Mouse (Mus musculus) midbrain, embryonic 14.5 days (tissue): ENCODE data around the gene Gm48551. TPM values are rescaled to one million over a fixed set of nuclear protein-coding genes. Genes with fewer than 3 reads are reported as not detected.

Source experiments
- ATAC-seq: fragments of 200-750 bp; cut with Nextera tagmentation; 2 replicates; pipeline ENCODE4 v1.8.0; 2017; ENCODE audit warnings: moderate number of reproducible peaks, moderate library complexity; ENCODE audit not compliant: low FRiP score, low TSS enrichment
- DNase-seq: peaks from one replicate; pipeline ENCODE4 v3.0.0-alpha.2; 2015
- H3K27ac ChIP-seq: fragments of 300-500 bp; sonication (generic); replicated peaks from 2 replicates; pipeline ENCODE4 v1.5.1; 2014; ENCODE audit warnings: mild to moderate bottlenecking, low read depth, low read length, moderate library complexity
- H3K27me3 ChIP-seq: fragments of 300-500 bp; sonication (generic); 2 replicates; pipeline ENCODE4 v1.6.1; 2014; ENCODE audit warnings: low read length, control low read depth, mixed read lengths; ENCODE audit not compliant: control insufficient read depth, insufficient read depth
- H3K36me3 ChIP-seq: fragments of 300-500 bp; sonication (generic); 2 replicates; pipeline ENCODE4 v1.6.1; 2014; ENCODE audit warnings: low read length, control low read depth; ENCODE audit not compliant: control insufficient read depth, insufficient read depth
- H3K4me1 ChIP-seq: fragments of 300-500 bp; sonication (generic); 2 replicates; pipeline ENCODE4 v1.6.1; 2014; ENCODE audit warnings: mild to moderate bottlenecking, antibody characterized with exemption, low read length, control low read depth; ENCODE audit not compliant: control insufficient read depth, insufficient read depth
- H3K4me2 ChIP-seq: fragments of 300-500 bp; sonication (generic); 2 replicates; pipeline ENCODE4 v1.6.1; 2014; ENCODE audit warnings: mild to moderate bottlenecking, low read length, moderate library complexity
- H3K4me3 ChIP-seq: fragments of 300-500 bp; sonication (generic); replicated peaks from 2 replicates; pipeline ENCODE4 v1.5.1; 2014; ENCODE audit warnings: low read depth, low read length
- H3K9ac ChIP-seq: fragments of 300-500 bp; sonication (generic); replicated peaks from 2 replicates; pipeline ENCODE4 v1.6.1; 2014; ENCODE audit warnings: mild to moderate bottlenecking, low read length, moderate library complexity
- H3K9me3 ChIP-seq: fragments of 300-500 bp; sonication (generic); 2 replicates; pipeline ENCODE4 v1.6.1; 2016; ENCODE audit warnings: low read length, control low read depth, mixed read lengths; ENCODE audit not compliant: control insufficient read depth
- WGBS: fragments of 180-500 bp; shearing (Covaris S2); extraction: QIAGEN DNeasy Blood & Tissue Kit; methylation state at CpG from one replicate; pipeline ENCODE4 v1.1.7; 2014; 5-methylcytosine and 5-hydroxymethylcytosine counted together
- polyA plus RNA-seq: library from polyadenylated mRNA; unstranded; fragments of >200 nt; fragmentation: Nextera tagmentation; extraction: Ambion mirVana; gene quantifications from 2 replicates; pipeline ENCODE4 v1.2.1, GENCODE M21; 2014

Gm48551 gene
- polyA plus RNA-seq, 1 experiment from 2014 or later = 4.5 TPM

DNA sequence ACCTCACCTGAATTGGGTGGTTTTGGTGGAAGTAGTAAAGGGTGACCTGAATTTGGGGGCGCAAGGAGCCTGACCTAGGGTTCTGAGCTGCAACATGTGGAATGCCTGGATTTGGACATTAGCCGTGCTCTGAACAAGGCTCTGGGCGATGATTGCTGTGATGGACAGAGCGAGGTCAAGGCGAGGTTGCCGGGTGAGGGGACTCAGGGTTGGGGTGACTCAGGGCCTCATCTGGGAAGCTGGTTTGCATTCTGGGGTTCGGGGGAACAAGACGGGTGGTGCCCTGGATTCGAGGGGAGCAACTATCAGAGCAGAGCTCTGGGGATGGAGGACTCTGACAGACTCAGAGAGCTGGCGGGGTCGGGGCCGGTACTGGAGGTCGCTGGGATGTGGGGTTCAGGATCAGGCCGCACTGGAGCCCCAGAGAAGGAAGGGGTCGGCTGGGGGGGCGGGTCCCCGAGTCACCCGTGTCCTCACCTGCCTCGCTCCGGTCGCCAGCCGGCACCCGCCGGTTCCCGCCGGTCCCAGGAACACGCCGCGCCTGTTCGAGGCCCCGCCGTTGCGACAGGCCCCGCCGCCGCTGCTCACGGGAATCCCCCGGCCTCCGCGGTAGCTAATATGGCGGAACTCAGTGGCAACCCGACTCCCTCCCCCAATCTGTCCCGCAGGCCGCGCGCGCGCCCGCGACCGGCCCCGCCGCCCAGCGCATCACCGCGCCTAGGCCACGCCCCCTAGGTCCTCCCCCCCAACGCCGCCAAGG, 6.3 kb upstream of the Gm48551 start, which contains the start of gene Fzr1:
TSS of gene Fzr1 (minus strand) at position 724 of the 760 bp plus-strand sequence.
- WGBS = under 1% methylated on average over 58 of the region's 59 CpGs
- no peaks in the 10 kb centered on the region for H3K27me3 ChIP-seq
- peaks cover 20% of the 10 kb centered on the region for H3K4me1 ChIP-seq
- H3K9me3 ChIP-seq = no peaks in the 10 kb centered on the region
- peaks cover 21% of the 10 kb centered on the region for H3K36me3 ChIP-seq
- peak within 1 kb of the TSS; percentile 85 for H3K4me3 ChIP-seq
- DNase-seq (no peak), ATAC-seq (peak; percentile 49)
- peak within 1 kb of the TSS; percentile 92 for H3K9ac ChIP-seq
- peak within 1 kb of the TSS; percentile 85 for H3K27ac ChIP-seq
- H3K4me2 ChIP-seq = peak within 1 kb of the TSS; percentile 91

DNA sequence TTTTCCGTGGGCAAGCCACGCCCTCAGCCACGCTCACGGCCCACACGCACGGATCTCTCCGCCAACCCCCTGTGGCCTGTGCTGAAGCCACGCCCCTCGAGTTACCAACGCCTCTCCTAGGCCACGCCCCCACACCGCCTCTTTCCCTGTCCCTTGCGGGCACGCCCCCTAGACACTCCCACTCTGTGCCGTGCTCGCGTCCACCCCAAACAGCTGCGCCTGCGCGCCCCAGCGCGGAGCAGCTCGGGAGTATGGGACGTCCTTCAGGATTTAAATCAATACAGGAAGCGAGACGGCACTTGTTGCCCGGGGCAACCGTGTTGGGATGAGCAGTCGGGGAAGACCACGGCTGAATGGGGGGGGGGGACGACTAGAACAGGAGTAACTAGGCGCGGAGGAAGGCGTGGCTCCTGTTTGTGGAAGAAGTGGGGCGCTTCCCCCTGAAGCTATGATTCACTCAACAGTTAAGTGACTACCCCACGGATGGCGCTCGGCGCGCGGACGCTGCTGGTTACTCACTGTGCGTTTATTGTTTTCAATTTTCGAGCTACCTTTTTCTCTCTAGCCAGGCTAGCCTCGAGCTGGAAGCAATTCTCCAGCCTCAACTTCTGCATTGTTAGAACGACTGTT, 5.6 kb upstream of the Gm48551 start:
- DNase-seq (peak; percentile 100), ATAC-seq (peak; percentile 98)
- Histone ChIP-seq H3K27me3 (no peaks in the 10 kb centered on the region), H3K9ac (peak overlapping the region; percentile 92), H3K4me3 (peak overlapping the region; percentile 85), H3K36me3 (peaks cover 14% of the 10 kb centered on the region), H3K4me1 (peaks cover 20% of the 10 kb centered on the region), H3K4me2 (peak overlapping the region; percentile 63), H3K27ac (peak overlapping the region; percentile 85), H3K9me3 (no peaks in the 10 kb centered on the region)
- WGBS = under 1% methylated on average over 46 of the region's 46 CpGs

DNA sequence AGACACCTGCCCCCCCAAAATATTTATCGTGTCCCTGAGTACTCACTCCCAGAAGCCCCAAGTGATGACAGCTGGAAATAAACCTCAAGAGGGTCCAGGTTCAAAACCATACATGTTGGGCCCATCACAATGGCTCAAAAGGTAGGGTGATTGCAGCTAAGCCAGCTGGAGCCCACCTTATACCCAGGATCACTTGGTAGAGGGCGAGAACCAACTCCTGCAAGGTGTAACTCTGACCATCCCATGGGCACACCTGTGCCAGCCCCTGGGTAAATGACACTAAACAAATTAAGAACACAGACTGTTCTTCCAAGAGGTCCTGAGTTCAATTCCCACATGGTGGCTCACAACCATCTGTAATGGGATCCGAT, 5.1 kb upstream of the Gm48551 start:
- peaks cover 20% of the 10 kb centered on the region for H3K4me1 ChIP-seq
- peak overlapping the region; percentile 63 for H3K4me2 ChIP-seq
- peak overlapping the region; percentile 72 for H3K27ac ChIP-seq
- no peaks in the 10 kb centered on the region for H3K9me3 ChIP-seq
- no peaks in the 10 kb centered on the region for H3K27me3 ChIP-seq
- H3K36me3 ChIP-seq = peaks cover 9% of the 10 kb centered on the region; the same call in 1 of the 2 replicates
- no peak overlapping the region; the same call in 1 of the 2 replicates for H3K9ac ChIP-seq
- ATAC-seq (no peak), DNase-seq (no peak)
- peak overlapping the region; percentile 85 for H3K4me3 ChIP-seq
- WGBS = 61% methylated on average over 3 of the region's 3 CpGs

DNA sequence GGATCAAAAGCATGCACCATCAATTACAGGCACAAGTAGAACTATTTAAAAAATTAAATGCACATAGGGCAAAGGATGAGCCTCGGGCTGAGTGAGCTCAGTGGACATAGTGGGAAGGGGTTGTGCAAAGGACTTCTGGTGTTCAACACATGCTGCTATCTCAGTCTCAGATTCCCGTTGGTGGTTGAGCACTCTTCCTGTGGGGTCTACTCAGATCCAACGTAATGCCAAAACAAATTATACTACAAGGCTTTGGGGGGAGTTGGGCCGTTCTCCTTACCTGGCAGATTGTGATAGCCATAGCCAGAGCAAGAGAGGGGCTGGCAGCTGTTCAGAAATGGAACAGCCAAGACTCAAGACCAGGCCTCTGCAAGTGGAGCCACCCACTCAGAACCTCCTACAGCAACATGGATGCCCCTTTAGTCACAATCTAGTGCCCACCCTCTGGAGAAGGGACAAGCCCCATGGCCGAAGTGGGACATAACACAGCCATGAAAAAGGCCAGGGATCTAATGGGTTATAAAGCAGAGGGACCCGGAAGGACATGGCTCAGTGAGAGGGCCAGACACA, 4.4 kb upstream of the Gm48551 start:
- Histone ChIP-seq H3K4me1 (peaks cover 22% of the 10 kb centered on the region), H3K4me3 (no peak overlapping the region), H3K4me2 (no peak overlapping the region), H3K9me3 (no peaks in the 10 kb centered on the region), H3K9ac (no peak overlapping the region), H3K36me3 (peaks cover 5% of the 10 kb centered on the region; the same call in 1 of the 2 replicates), H3K27me3 (no peaks in the 10 kb centered on the region), H3K27ac (no peak overlapping the region)
- DNase-seq (no peak), ATAC-seq (no peak)
- WGBS = 96% methylated on average over 6 of the region's 6 CpGs

GRCm38 (mm10) chr10:81382039-81382438, 2.2 kb upstream of the Gm48551 start:
- H3K4me3 ChIP-seq = no peak overlapping the region
- H3K9ac ChIP-seq = no peak overlapping the region
- no peaks in the 10 kb centered on the region for H3K27me3 ChIP-seq
- no peak overlapping the region for H3K27ac ChIP-seq
- WGBS = 89% methylated on average over 5 of the region's 5 CpGs
- peaks cover 13% of the 10 kb centered on the region for H3K36me3 ChIP-seq
- peaks cover 20% of the 10 kb centered on the region for H3K4me1 ChIP-seq
- no peak for DNase-seq
- H3K9me3 ChIP-seq = no peaks in the 10 kb centered on the region
- no peak overlapping the region for H3K4me2 ChIP-seq
- no peak for ATAC-seq

DNA sequence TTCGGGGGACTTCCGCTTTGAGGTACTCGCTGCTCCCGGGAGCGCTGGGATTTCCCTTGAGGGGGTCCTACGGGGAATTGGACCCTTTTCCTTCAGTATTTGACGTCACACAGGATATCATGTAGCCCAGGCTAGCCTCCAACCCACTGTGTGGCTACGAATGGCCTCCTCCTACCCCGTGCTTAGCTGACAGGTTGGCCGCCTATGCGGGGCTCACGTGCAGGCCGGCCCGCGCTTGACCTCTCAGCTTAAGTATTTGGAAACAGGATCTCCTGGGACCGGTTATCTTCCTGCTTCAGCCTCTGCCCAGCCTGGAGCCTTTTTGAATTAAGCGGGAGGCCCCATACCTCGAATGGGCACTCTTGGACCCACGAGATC, 328 bp downstream of the Gm48551 start:
- peak overlapping the region; percentile 93 for H3K4me2 ChIP-seq
- peak overlapping the region; percentile 76 for H3K9ac ChIP-seq
- peak; percentile 44; the same call in 1 of the 2 replicates for ATAC-seq
- no peak for DNase-seq
- H3K4me3 ChIP-seq = peak overlapping the region; percentile 95
- peaks cover 9% of the 10 kb centered on the region for H3K4me1 ChIP-seq
- WGBS = under 1% methylated on average over 19 of the region's 19 CpGs
- no peaks in the 10 kb centered on the region for H3K27me3 ChIP-seq
- H3K36me3 ChIP-seq = peaks cover 35% of the 10 kb centered on the region
- no peaks in the 10 kb centered on the region for H3K9me3 ChIP-seq
- peak overlapping the region; percentile 85 for H3K27ac ChIP-seq

GRCm38 (mm10) chr10:81385603-81386306, 1.5 kb downstream of the Gm48551 start:
- DNase-seq (no peak), ATAC-seq (no peak)
- H3K36me3 ChIP-seq = peaks cover 35% of the 10 kb centered on the region
- peak overlapping the region; percentile 95 for H3K4me3 ChIP-seq
- H3K27ac ChIP-seq = no peak overlapping the region
- H3K27me3 ChIP-seq = no peaks in the 10 kb centered on the region
- no peaks in the 10 kb centered on the region for H3K9me3 ChIP-seq
- H3K4me2 ChIP-seq = peak overlapping the region; percentile 93
- 0 out of 2 replicates have a peak overlapping the region, but pooled peaks have one; percentile 76 for H3K9ac ChIP-seq
- H3K4me1 ChIP-seq = peaks cover 9% of the 10 kb centered on the region
- 81% methylated on average over 22 of the region's 22 CpGs for WGBS

GRCm38 (mm10) chr10:81387716-81388115, 3.5 kb downstream of the Gm48551 start:
- no peak for DNase-seq
- Histone ChIP-seq H3K36me3 (peaks cover 35% of the 10 kb centered on the region), H3K9me3 (no peaks in the 10 kb centered on the region), H3K27ac (no peak overlapping the region), H3K27me3 (no peaks in the 10 kb centered on the region), H3K4me3 (no peak overlapping the region), H3K9ac (no peak overlapping the region), H3K4me1 (peaks cover 9% of the 10 kb centered on the region), H3K4me2 (no peak overlapping the region)
- WGBS = 95% methylated on average over 20 of the region's 20 CpGs
- ATAC-seq = no peak
